Mouse (Mus musculus) E14TG2a.4 (cell line): ENCODE measurements at regions not wholly inside any gene's neighbourhood (a gene's known extent, or its start where the extent isn't known, plus 50 kb on each side); places are given as distances from the start of the nearest gene placed in this dataset.
A peak's percentile ranks its signal among the peaks of the same experiment; 100 is the strongest.

Experiments used
- H3K27me3 ChIP-seq: 2 replicates; pipeline ENCODE4 v1.6.1; 2014; ENCODE audit warnings: low read length, control low read depth; ENCODE audit not compliant: insufficient read depth
- H3K36me3 ChIP-seq: 2 replicates; pipeline ENCODE4 v1.6.1; 2014; ENCODE audit warnings: low read length, control low read depth; ENCODE audit not compliant: insufficient read depth
- H3K4me1 ChIP-seq: replicated peaks from 2 replicates; pipeline ENCODE4 v1.6.1; 2014; ENCODE audit warnings: low read depth, low read length, control low read depth
- H3K4me3 ChIP-seq: replicated peaks from 2 replicates; pipeline ENCODE4 v1.5.1; 2014; ENCODE audit warnings: mild to moderate bottlenecking, low read length
- H3K9me3 ChIP-seq: 2 replicates; pipeline ENCODE4 v1.6.1; 2014; ENCODE audit warnings: low read length, control low read depth
- CTCF ChIP-seq: conservative IDR thresholded peaks from 2 replicates; pipeline ENCODE4 v1.5.1; 2014; ENCODE audit warnings: low read length
- NANOG ChIP-seq: IDR thresholded peaks from 2 replicates; pipeline ENCODE4 v1.6.1; 2014; ENCODE audit warnings: borderline replicate concordance, low read length, mixed read lengths
- POU5F1 ChIP-seq: IDR thresholded peaks from 2 replicates; pipeline ENCODE4 v1.6.1; 2014; ENCODE audit warnings: low read length, borderline replicate concordance

GRCm38 (mm10) chr7:37363629-37364175, 409.7 kb downstream of the Zfp536 start:
- H3K4me3 ChIP-seq = no peak overlapping the region
- TF ChIP-seq NANOG (no peak), POU5F1 (no peak), CTCF (no peak)
- peaks cover 32% of the 10 kb centered on the region for H3K27me3 ChIP-seq
- no peaks in the 10 kb centered on the region for H3K36me3 ChIP-seq
- no peaks in the 10 kb centered on the region; the same call in 1 of the 2 replicates for H3K9me3 ChIP-seq
- peaks cover 23% of the 10 kb centered on the region for H3K4me1 ChIP-seq

- Histone ChIP-seq H3K4me1 (peaks cover 23% of the 10 kb centered on the region), H3K4me3 (no peak overlapping the region), H3K36me3 (no peaks in the 10 kb centered on the region), H3K9me3 (no peaks in the 10 kb centered on the region; the same call in 1 of the 2 replicates), H3K27me3 (peaks cover 32% of the 10 kb centered on the region)
- no peak for TF ChIP-seq NANOG
- TF ChIP-seq POU5F1 = no peak
- no peak for TF ChIP-seq CTCF
These were observed 409.2 kb downstream of the Zfp536 start for GRCm38 (mm10) chr7:37364221-37364620.

- Histone ChIP-seq H3K9me3 (no peaks in the 10 kb centered on the region; the same call in 1 of the 2 replicates), H3K4me1 (peaks cover 19% of the 10 kb centered on the region), H3K27me3 (peaks cover 28% of the 10 kb centered on the region), H3K36me3 (no peaks in the 10 kb centered on the region), H3K4me3 (no peak overlapping the region)
- TF ChIP-seq POU5F1 (no peak), NANOG (no peak), CTCF (no peak)
These were observed 407.4 kb downstream of the Zfp536 start for GRCm38 (mm10) chr7:37366006-37366405.

GRCm38 (mm10) chr7:37369698-37370097, 403.7 kb downstream of the Zfp536 start:
- no peak overlapping the region for H3K4me3 ChIP-seq
- no peaks in the 10 kb centered on the region for H3K36me3 ChIP-seq
- peaks cover 20% of the 10 kb centered on the region for H3K27me3 ChIP-seq
- H3K9me3 ChIP-seq = peaks cover 12% of the 10 kb centered on the region
- TF ChIP-seq CTCF (peak; percentile 74), POU5F1 (no peak)
- H3K4me1 ChIP-seq = no peaks in the 10 kb centered on the region

GRCm38 (mm10) chr7:37373864-37374263, 399.6 kb downstream of the Zfp536 start:
- TF ChIP-seq POU5F1 = no peak
- TF ChIP-seq CTCF = peak; percentile 93
- TF ChIP-seq NANOG = no peak
- H3K27me3 ChIP-seq = peaks cover 15% of the 10 kb centered on the region
- no peaks in the 10 kb centered on the region for H3K36me3 ChIP-seq
- peaks cover 12% of the 10 kb centered on the region for H3K9me3 ChIP-seq
- H3K4me1 ChIP-seq = 0 out of 2 replicates have a peak, but pooled peaks cover 3% of the 10 kb centered on the region
- H3K4me3 ChIP-seq = no peak overlapping the region

- peaks cover 15% of the 10 kb centered on the region for H3K27me3 ChIP-seq
- H3K9me3 ChIP-seq = peaks cover 12% of the 10 kb centered on the region
- TF ChIP-seq POU5F1 = no peak
- TF ChIP-seq NANOG = no peak
- no peak for TF ChIP-seq CTCF
These were observed 398.4 kb downstream of the Zfp536 start for GRCm38 (mm10) chr7:37375044-37375443.

GRCm38 (mm10) chr7:37375591-37375990, 397.9 kb downstream of the Zfp536 start:
- no peak for TF ChIP-seq NANOG
- TF ChIP-seq POU5F1 = no peak
- no peak for TF ChIP-seq CTCF
- H3K4me3 ChIP-seq = no peak overlapping the region
- peaks cover 12% of the 10 kb centered on the region for H3K9me3 ChIP-seq
- H3K27me3 ChIP-seq = peaks cover 15% of the 10 kb centered on the region
- H3K36me3 ChIP-seq = no peaks in the 10 kb centered on the region
- H3K4me1 ChIP-seq = 0 out of 2 replicates have a peak, but pooled peaks cover 3% of the 10 kb centered on the region

More at GRCm38 (mm10) chr7:37375044-37375443, 398.4 kb downstream of the Zfp536 start:
- H3K4me1 ChIP-seq = 0 out of 2 replicates have a peak, but pooled peaks cover 3% of the 10 kb centered on the region
- no peak overlapping the region for H3K4me3 ChIP-seq
- no peaks in the 10 kb centered on the region for H3K36me3 ChIP-seq

- H3K4me3 ChIP-seq = no peak overlapping the region
- no peak for TF ChIP-seq CTCF
- TF ChIP-seq NANOG = no peak
- TF ChIP-seq POU5F1 = no peak
- H3K36me3 ChIP-seq = no peaks in the 10 kb centered on the region
- H3K9me3 ChIP-seq = peaks cover 12% of the 10 kb centered on the region
- H3K27me3 ChIP-seq = peaks cover 12% of the 10 kb centered on the region
- 0 out of 2 replicates have a peak, but pooled peaks cover 3% of the 10 kb centered on the region for H3K4me1 ChIP-seq
These were observed 397.2 kb downstream of the Zfp536 start for GRCm38 (mm10) chr7:37376207-37376606.

GRCm38 (mm10) chr7:37377889-37378521, 395.4 kb downstream of the Zfp536 start:
- H3K4me3 ChIP-seq = no peak overlapping the region
- no peak for TF ChIP-seq POU5F1
- no peak for TF ChIP-seq CTCF
- TF ChIP-seq NANOG = no peak
- 0 out of 2 replicates have a peak, but pooled peaks cover 3% of the 10 kb centered on the region for H3K4me1 ChIP-seq
- H3K36me3 ChIP-seq = no peaks in the 10 kb centered on the region
- H3K27me3 ChIP-seq = peaks cover 15% of the 10 kb centered on the region
- peaks cover 12% of the 10 kb centered on the region for H3K9me3 ChIP-seq
